Mouse (Mus musculus) stomach, postnatal 0 days (tissue): Measurements from ENCODE around the gene Ppm1k. TPM values are rescaled to one million over a fixed set of nuclear protein-coding genes. Genes with fewer than 3 reads are reported as not detected.

Source experiments
- ATAC-seq: fragments of 200-750 bp; cut with Nextera tagmentation; 2 replicates; pipeline ENCODE4 v1.8.0; 2017; ENCODE audit not compliant: low FRiP score, low TSS enrichment
- DNase-seq: peaks from one replicate; pipeline ENCODE4 v3.0.0-alpha.2; 2016; ENCODE audit warnings: low spot score
- H3K27ac ChIP-seq: fragments of 300-500 bp; sonication (generic); replicated peaks from 2 replicates; pipeline ENCODE4 v1.5.1; 2014; ENCODE audit warnings: mild to moderate bottlenecking, control low read depth
- H3K27me3 ChIP-seq: fragments of 300-500 bp; sonication (generic); 2 replicates; pipeline ENCODE4 v1.6.1; 2014; ENCODE audit warnings: low read length; ENCODE audit not compliant: control insufficient read depth, insufficient read depth
- H3K36me3 ChIP-seq: fragments of 300-500 bp; sonication (generic); 2 replicates; pipeline ENCODE4 v1.6.1; 2014; ENCODE audit warnings: low read length, mixed read lengths; ENCODE audit not compliant: control insufficient read depth, insufficient read depth
- H3K4me1 ChIP-seq: fragments of 300-500 bp; sonication (generic); replicated peaks from 2 replicates; pipeline ENCODE4 v1.6.1; 2014; ENCODE audit warnings: antibody characterized with exemption; ENCODE audit not compliant: control insufficient read depth, insufficient read depth
- H3K4me2 ChIP-seq: fragments of 300-500 bp; sonication (generic); replicated peaks from 2 replicates; pipeline ENCODE4 v1.6.1; 2014; ENCODE audit warnings: low read depth, mild to moderate bottlenecking, control low read depth, moderate library complexity
- H3K4me3 ChIP-seq: fragments of 300-500 bp; sonication (generic); 2 replicates; pipeline ENCODE4 v1.5.1; 2014; ENCODE audit warnings: low read depth, low read length, control low read depth
- H3K9ac ChIP-seq: fragments of 300-500 bp; sonication (generic); 2 replicates; pipeline ENCODE4 v1.6.1; 2014; ENCODE audit warnings: mild to moderate bottlenecking, low read length, control low read depth, mixed read lengths
- H3K9me3 ChIP-seq: fragments of 300-500 bp; sonication (generic); 2 replicates; pipeline ENCODE4 v1.6.1; 2016; ENCODE audit warnings: low read length; ENCODE audit not compliant: control insufficient read depth
- CTCF ChIP-seq: IDR thresholded peaks from 2 replicates; pipeline ENCODE4 v1.5.1; 2016; ENCODE audit warnings: antibody characterized with exemption, low read depth, mild to moderate bottlenecking, moderate library complexity
- EP300 ChIP-seq: optimal IDR thresholded peaks from 2 replicates; pipeline ENCODE3; 2016; ENCODE audit warnings: antibody characterized with exemption
- WGBS: fragments of 180-500 bp; shearing (Covaris S2); extraction: QIAGEN DNeasy Blood & Tissue Kit; methylation state at CpG from one replicate; pipeline ENCODE4 v1.1.7; 2014; 5-methylcytosine and 5-hydroxymethylcytosine counted together
- polyA plus RNA-seq: library from polyadenylated mRNA; unstranded; fragments of >200 nt; fragmentation: Nextera tagmentation; extraction: Ambion mirVana; gene quantifications from 2 replicates; pipeline ENCODE4 v1.2.1, GENCODE M21; 2015

The Ppm1k gene
- polyA plus RNA-seq, 1 experiment from 2014 or later = 1.3 TPM

- Histone ChIP-seq H3K36me3 (no peaks in the 10 kb centered on the region), H3K4me3 (no peak overlapping the region), H3K27ac (no peak overlapping the region), H3K4me1 (no peaks in the 10 kb centered on the region), H3K9me3 (no peaks in the 10 kb centered on the region), H3K9ac (no peak overlapping the region), H3K4me2 (no peak overlapping the region), H3K27me3 (no peaks in the 10 kb centered on the region)
- DNase-seq (peak; percentile 16), ATAC-seq (peak; percentile 29; the same call in 1 of the 2 replicates)
- 11% methylated on average over 6 of the region's 6 CpGs for WGBS
- TF ChIP-seq EP300 = no peak
- TF ChIP-seq CTCF = peak; percentile 86
These were observed 35.1 kb upstream of the Ppm1k start for GRCm38 (mm10) chr6:57570170-57570974.

- Histone ChIP-seq H3K4me2 (no peak overlapping the region), H3K4me3 (no peak overlapping the region), H3K36me3 (no peaks in the 10 kb centered on the region), H3K27ac (no peak overlapping the region), H3K9me3 (no peaks in the 10 kb centered on the region), H3K27me3 (no peaks in the 10 kb centered on the region), H3K9ac (no peak overlapping the region), H3K4me1 (no peaks in the 10 kb centered on the region)
- TF ChIP-seq EP300 (no peak), CTCF (no peak)
- DNase-seq (no peak), ATAC-seq (no peak)
- 84% methylated on average over 2 of the region's 2 CpGs for WGBS
These were observed 32.4 kb upstream of the Ppm1k start for GRCm38 (mm10) chr6:57567630-57568029.

GRCm38 (mm10) chr6:57565452-57565851 lies 30.2 kb upstream of the Ppm1k start:
- ATAC-seq (no peak), DNase-seq (no peak)
- H3K9me3 ChIP-seq = no peaks in the 10 kb centered on the region
- no peak overlapping the region for H3K4me2 ChIP-seq
- TF ChIP-seq CTCF (no peak), EP300 (no peak)
- no peaks in the 10 kb centered on the region for H3K36me3 ChIP-seq
- no peaks in the 10 kb centered on the region for H3K27me3 ChIP-seq
- no peak overlapping the region for H3K9ac ChIP-seq
- H3K27ac ChIP-seq = no peak overlapping the region
- no peaks in the 10 kb centered on the region for H3K4me1 ChIP-seq
- H3K4me3 ChIP-seq = no peak overlapping the region
- WGBS = 89% methylated on average over 7 of the region's 7 CpGs

- Histone ChIP-seq H3K4me3 (no peak overlapping the region), H3K9me3 (no peaks in the 10 kb centered on the region), H3K36me3 (no peaks in the 10 kb centered on the region), H3K4me2 (no peak overlapping the region), H3K9ac (no peak overlapping the region), H3K27ac (no peak overlapping the region), H3K27me3 (no peaks in the 10 kb centered on the region), H3K4me1 (no peaks in the 10 kb centered on the region)
- no peak for DNase-seq
- TF ChIP-seq CTCF (no peak), EP300 (no peak)
- ATAC-seq = no peak
- WGBS = 70% methylated on average over 1 of the region's 1 CpGs
These were observed 28.2 kb upstream of the Ppm1k start for GRCm38 (mm10) chr6:57563454-57563853.

GRCm38 (mm10) chr6:57557796-57558317 lies 22.6 kb upstream of the Ppm1k start:
- Histone ChIP-seq H3K4me1 (no peaks in the 10 kb centered on the region), H3K4me3 (no peak overlapping the region), H3K27me3 (no peaks in the 10 kb centered on the region), H3K4me2 (no peak overlapping the region), H3K9me3 (no peaks in the 10 kb centered on the region), H3K9ac (no peak overlapping the region), H3K36me3 (no peaks in the 10 kb centered on the region), H3K27ac (no peak overlapping the region)
- ATAC-seq = no peak
- TF ChIP-seq EP300 (no peak), CTCF (no peak)
- DNase-seq = no peak
- 42% methylated on average over 4 of the region's 4 CpGs for WGBS

GRCm38 (mm10) chr6:57551211-57551796 lies 16.0 kb upstream of the Ppm1k start:
- ATAC-seq = no peak
- no peaks in the 10 kb centered on the region for H3K4me1 ChIP-seq

More at GRCm38 (mm10) chr6:57551211-57551796, 16.0 kb upstream of the Ppm1k start:
- Histone ChIP-seq H3K9me3 (no peaks in the 10 kb centered on the region), H3K4me2 (no peak overlapping the region), H3K27me3 (no peaks in the 10 kb centered on the region), H3K4me3 (no peak overlapping the region), H3K9ac (no peak overlapping the region), H3K27ac (no peak overlapping the region), H3K36me3 (no peaks in the 10 kb centered on the region)
- TF ChIP-seq EP300 (no peak), CTCF (no peak)
- WGBS = 32% methylated on average over 3 of the region's 3 CpGs
- no peak for DNase-seq
